Mouse (Mus musculus) cerebellum, adult 11-12 months (tissue): ENCODE measurements at regions not wholly inside any gene's neighbourhood (a gene's known extent, or its start where the extent isn't known, plus 50 kb on each side); places are given as distances from the start of the nearest gene placed in this dataset.
"Not testable (repeated sequence)": the region's sequence is repeated elsewhere in the genome, so short reads cannot be mapped to it uniquely, and the experiment has no call there.

ENCODE experiments used
- DNase-seq: peaks from one replicate; pipeline ENCODE4 v3.0.0; 2022

GRCm38 (mm10) chr10:96374293-96375069, 238.1 kb downstream of the Gm5426 start:
- no peak for DNase-seq

DNA sequence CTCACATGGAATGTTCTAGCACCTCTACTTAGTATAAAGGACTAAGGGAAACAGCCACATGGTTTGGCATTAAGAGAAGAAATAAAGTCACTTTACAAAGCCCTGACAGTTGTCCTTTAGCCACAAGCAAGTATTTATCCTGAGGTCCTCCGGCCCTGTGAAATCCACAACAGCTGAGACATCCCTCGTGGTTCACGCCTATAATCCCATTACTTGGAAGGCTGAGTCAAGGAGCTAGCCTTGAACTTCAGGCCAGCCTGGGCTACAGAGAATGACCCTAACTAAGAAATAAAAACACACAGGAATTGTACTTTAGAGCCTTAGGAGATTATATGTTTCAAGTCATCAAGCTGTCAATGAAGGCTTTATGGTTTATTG, 238.7 kb downstream of the Gm5426 start:
- no peak for DNase-seq

- DNase-seq: no peak
Measured at GRCm38 (mm10) chr10:96377549-96377948, 239.3 kb upstream of the Btg1 start.

DNA sequence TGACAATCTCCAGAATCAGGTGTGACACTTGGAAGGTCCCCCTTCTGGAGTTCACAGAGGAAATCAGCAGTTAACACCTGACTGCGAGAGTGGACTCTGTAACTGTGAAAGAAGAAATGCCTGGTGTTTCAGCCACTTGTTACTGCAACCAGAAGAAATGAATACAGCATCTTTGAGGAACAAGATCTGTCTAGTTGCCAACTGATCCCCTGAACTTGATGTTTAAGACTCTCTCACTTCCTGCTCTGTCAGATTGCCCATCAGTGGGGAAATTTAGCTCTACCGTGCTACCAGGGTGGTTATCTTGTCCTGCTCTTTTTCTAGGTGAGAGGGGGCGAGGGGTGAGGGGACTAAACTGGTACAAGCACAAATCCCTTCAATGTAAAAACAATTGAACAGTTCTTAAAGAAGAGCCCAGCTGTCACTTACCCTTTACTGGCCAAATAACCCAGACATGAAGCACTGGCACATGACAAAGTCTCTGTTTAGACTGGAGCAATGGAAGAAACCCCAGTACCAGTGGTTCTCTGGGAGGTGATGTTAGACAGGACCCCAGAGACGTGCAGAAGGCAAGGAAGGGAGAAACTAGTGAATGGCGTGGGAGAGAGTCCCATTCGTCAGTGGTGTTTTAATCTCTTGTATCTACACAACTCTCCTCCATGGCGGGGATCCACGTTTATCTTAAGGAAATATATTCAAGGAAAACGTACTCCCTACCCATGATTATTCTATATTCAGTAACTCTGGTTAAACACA, 237.6 kb upstream of the Btg1 start:
- DNase-seq: no peak

GRCm38 (mm10) chr10:96381664-96382063, 235.1 kb upstream of the Btg1 start:
- no peak for DNase-seq

DNA sequence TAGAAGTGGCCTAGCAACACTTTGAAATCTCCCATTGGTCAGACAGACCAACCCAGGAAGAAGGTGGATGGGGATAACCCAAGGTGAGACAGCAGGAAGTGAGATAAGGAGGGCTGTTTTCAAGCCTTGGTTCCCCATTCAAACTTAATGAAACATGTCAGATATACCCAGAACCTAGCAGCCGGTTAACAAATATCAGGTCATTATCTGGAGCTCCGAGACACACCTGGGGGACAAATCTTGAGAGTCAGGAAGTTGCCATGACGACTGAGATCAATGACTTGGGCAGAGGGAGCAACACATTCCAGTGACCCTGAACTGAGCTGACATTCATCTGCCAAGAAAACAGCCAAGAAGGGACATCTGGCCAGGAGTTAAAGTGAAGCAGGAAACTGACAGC, 225.1 kb upstream of the Btg1 start:
- DNase-seq: no peak

GRCm38 (mm10) chr10:96392836-96393235, 224.0 kb upstream of the Btg1 start:
- no peak for DNase-seq

DNA sequence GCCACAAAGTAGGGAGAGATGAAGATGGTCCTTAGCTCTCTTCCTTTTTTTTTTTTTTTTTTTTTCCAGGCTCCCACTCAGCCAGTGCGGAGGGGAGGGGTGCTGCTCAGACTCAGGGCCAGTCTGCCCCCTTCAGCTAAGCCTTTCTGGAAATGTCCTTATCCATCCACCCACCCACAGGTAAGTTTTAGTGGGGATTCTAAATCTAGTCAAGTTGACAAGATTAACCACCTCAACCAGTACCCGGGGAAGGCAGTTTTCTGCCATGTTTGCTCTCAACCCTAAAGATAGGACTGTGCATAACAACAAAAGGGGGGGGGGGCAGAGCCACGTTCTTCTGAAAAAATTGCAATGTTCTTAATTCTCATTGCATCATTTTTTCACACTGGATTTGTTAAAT, 222.6 kb upstream of the Btg1 start:
- DNase-seq: no peak

DNA sequence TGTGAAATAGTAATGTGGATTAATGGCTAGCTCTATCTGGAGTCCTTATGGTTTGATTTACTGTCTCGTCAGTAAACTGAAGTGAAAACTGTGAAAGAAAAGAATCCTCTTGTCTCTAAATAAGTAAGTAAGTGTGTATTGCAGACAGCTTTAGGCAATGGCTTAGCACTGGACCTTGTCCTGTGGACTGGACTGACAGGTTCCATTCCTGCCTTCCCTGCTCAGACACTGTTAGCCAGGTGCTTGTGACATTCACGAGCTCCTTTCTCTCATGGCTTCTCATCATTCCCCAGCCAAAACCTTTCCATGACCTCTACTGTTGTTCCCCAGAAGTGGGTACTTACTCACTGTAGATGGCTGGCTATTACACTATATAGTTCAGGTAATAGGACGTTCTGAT, 221.8 kb upstream of the Btg1 start:
- no peak for DNase-seq

GRCm38 (mm10) chr10:96397931-96398561, 218.8 kb upstream of the Btg1 start:
- DNase-seq: no peak

GRCm38 (mm10) chr10:96398562-96399288, 218.1 kb upstream of the Btg1 start:
- no peak for DNase-seq

GRCm38 (mm10) chr10:96399636-96400400, 217.0 kb upstream of the Btg1 start:
- DNase-seq: no peak

- DNase-seq: no peak
Measured at GRCm38 (mm10) chr10:96400793-96401192, 216.0 kb upstream of the Btg1 start.

GRCm38 (mm10) chr10:96406306-96406705, 210.5 kb upstream of the Btg1 start:
- DNase-seq: no peak

DNA sequence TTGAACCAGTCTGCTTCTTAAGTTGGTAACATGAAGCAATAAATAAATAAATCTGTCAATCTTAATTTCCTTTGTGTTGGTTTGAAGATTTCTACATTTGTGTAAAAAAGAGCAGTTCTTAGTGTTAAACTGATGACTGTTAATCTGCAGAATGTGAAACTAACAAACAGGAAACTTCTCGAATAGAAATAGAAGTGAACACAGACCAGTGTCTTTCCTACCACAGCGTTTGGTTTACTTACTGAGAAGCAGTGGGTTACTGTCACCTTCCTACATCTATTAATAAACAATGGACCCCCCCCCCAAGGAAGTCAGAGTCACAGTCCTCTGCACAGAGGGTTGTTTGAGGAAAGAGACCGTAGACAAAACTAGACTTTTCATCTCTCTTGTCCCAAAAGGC, 209.0 kb upstream of the Btg1 start:
- no peak for DNase-seq

DNA sequence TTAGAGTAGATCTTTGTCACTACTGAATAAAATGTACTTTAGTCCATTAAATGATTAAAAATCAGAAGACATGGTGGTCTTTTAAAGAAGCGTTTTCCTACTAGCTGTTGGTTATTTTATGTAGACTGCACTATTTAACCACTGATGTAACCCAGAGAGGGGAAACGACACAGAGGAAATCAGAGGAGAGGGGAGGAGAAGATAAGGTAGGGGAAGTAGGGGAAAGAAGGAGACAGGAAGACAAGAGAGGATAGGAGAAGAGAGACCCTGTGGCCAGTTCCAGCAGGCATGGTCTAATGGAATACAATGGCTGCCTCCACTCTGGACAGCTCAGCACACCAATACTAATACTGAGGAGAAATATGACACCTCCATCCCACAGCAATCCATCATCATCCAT, 208.6 kb upstream of the Btg1 start:
- no peak for DNase-seq

GRCm38 (mm10) chr10:96410028-96410427, 206.8 kb upstream of the Btg1 start:
- DNase-seq: no peak

- no peak for DNase-seq
Measured at GRCm38 (mm10) chr10:96414807-96415206, 202.0 kb upstream of the Btg1 start.

GRCm38 (mm10) chr10:96421506-96421905, 195.3 kb upstream of the Btg1 start:
- DNase-seq: not testable (repeated sequence)

- DNase-seq: no peak
Measured at GRCm38 (mm10) chr10:96427407-96427806, 189.4 kb upstream of the Btg1 start.

DNA sequence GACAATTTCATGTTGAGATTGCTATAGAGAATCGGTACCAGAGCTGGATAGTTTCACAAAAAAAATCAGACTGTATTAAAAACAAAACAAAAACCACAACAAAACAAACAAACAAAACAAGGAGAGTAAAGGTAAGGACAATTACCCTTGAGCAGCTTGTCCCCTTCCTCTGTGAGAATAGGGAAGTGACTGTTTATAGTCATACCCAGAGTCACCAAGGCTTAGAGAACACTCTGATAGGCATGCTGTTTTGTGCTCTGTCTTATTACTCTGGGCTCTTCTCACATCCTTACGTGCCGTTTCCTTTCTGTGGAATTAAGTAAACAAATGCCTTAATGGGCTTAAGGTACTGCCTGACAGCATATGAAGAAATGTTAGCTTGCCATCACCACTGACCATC, 186.7 kb upstream of the Btg1 start:
- DNase-seq: no peak

DNA sequence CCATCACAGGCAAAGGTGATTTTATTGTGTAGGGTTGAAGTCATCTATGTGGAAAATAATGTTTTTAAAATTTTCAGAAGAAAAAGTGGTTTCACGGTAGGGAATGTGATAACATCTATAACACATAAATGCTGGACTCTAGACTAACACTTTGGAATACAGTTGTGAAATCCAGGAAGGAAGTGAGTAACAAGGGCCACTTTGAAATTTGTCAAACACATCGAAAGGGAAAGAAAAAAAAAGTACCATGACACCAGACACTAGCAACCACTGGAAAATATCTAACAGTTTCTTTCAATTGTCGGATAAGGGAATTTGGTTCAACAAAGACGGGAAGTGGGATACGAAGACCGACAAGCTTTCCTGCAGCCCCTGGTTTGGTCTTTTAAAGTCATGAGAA, 181.7 kb upstream of the Btg1 start:
- no peak for DNase-seq
